Mouse (Mus musculus): ENCODE results near the gene Olfr713. TPM values are rescaled to one million over a fixed set of nuclear protein-coding genes. Genes with fewer than 3 reads are reported as not detected.
A peak's percentile ranks its signal among the peaks of the same experiment; 100 is the strongest.

Olfr713 gene
- total and polyA plus RNA-seq, 2 experiments: not detected

- TF ChIP-seq CTCF (IDR thresholded peaks at IDR 0.05; ENCODE audit: low read depth, low read length) (no peak), POLR2A (IDR thresholded peaks at IDR 0.05; ENCODE audit: extremely low read depth, insufficient read depth, low read length) (no peak)
- no peak for DNase-seq (ENCODE audit: extremely low read depth, low read depth, low spot score)
- WGBS: 47% methylated on average over 3 of the region's 3 CpGs
These were observed 12.2 kb downstream of the Olfr713 start for GRCm38 (mm10) chr7:107043136-107043535.

DNA sequence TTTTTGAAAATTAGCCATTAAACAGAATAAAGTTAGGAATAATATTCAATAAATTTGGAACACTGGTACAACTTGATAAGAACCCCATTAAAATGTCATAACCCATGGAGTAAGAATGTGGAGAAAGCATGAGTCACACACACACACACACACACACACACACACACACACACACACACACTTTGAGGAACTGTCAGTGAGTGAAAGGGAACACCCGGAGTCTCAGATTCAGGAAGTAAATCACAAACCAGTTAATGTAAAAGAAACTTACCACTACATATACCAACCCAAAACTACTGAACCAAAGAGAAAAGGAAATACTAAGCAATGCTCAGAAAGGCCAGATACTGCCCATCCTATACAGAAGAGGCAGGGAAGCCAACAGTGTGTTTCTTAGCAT, 13.4 kb downstream of the Olfr713 start:
- Histone ChIP-seq H3K27me3 (ENCODE audit: control insufficient read depth, insufficient read depth, low read length) (no peaks in the 10 kb centered on the region), H3K4me3 (ENCODE audit: insufficient read depth, low read depth, low read length) (no peak overlapping the region), H3K36me3 (ENCODE audit: control insufficient read depth, insufficient read depth, low read length) (no peaks in the 10 kb centered on the region), H3K4me1 (ENCODE audit: control insufficient read depth, insufficient read depth, low read length) (no peaks in the 10 kb centered on the region), H3K27ac (replicated peaks; ENCODE audit: insufficient read depth, low read depth, low read length) (no peak overlapping the region), H3K9ac (ENCODE audit: low read depth, low read length) (no peak overlapping the region), H3K79me2 (ENCODE audit: control insufficient read depth, insufficient read depth, low read length) (no peaks in the 10 kb centered on the region)
- no peak for TF ChIP-seq CTCF (IDR thresholded peaks at IDR 0.05; ENCODE audit: low read depth, low read length)
- no peak for TF ChIP-seq POLR2A (IDR thresholded peaks at IDR 0.05; ENCODE audit: extremely low read depth, insufficient read depth, low read length)
- DNase-seq (ENCODE audit: extremely low read depth, low read depth, low spot score): no peak
- WGBS: 68% methylated on average over 1 of the region's 1 CpGs

More at GRCm38 (mm10) chr7:107043136-107043535, 12.2 kb downstream of the Olfr713 start:
- Histone ChIP-seq H3K9ac (ENCODE audit: low read depth, low read length) (no peak overlapping the region), H3K36me3 (ENCODE audit: control insufficient read depth, insufficient read depth, low read length) (no peaks in the 10 kb centered on the region), H3K27me3 (ENCODE audit: control insufficient read depth, insufficient read depth, low read length) (no peaks in the 10 kb centered on the region), H3K27ac (replicated peaks; ENCODE audit: insufficient read depth, low read depth, low read length) (no peak overlapping the region), H3K4me1 (ENCODE audit: control insufficient read depth, insufficient read depth, low read length) (no peaks in the 10 kb centered on the region), H3K79me2 (ENCODE audit: control insufficient read depth, insufficient read depth, low read length) (no peaks in the 10 kb centered on the region), H3K4me3 (ENCODE audit: insufficient read depth, low read depth, low read length) (no peak overlapping the region)

DNA sequence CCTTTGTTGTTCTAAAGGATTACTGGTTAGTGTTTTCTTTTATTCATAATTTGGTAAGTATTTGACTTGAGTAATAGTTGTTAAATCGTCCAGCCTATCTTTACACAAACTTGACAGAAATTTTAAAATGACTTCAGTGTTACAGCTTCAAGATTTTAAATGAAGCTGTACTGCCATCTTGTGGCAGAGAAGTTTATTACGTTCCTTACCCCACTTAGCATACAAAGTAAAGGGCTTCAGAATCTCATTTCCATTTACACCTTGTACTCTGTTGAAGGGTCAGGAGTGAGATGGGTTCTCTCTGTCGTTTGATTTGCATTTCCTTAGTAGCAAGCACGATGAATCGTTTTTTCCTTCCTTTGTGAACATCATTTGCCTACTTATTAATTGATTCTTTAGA, 14.9 kb downstream of the Olfr713 start:
- Histone ChIP-seq H3K27me3 (ENCODE audit: control insufficient read depth, insufficient read depth, low read length) (no peaks in the 10 kb centered on the region), H3K27ac (replicated peaks; ENCODE audit: insufficient read depth, low read depth, low read length) (no peak overlapping the region), H3K4me3 (ENCODE audit: insufficient read depth, low read depth, low read length) (no peak overlapping the region), H3K9ac (ENCODE audit: low read depth, low read length) (no peak overlapping the region), H3K79me2 (ENCODE audit: control insufficient read depth, insufficient read depth, low read length) (no peaks in the 10 kb centered on the region), H3K36me3 (ENCODE audit: control insufficient read depth, insufficient read depth, low read length) (no peaks in the 10 kb centered on the region), H3K4me1 (ENCODE audit: control insufficient read depth, insufficient read depth, low read length) (no peaks in the 10 kb centered on the region)
- WGBS: under 1% methylated on average over 5 of the region's 5 CpGs
- TF ChIP-seq CTCF (IDR thresholded peaks at IDR 0.05; ENCODE audit: low read depth, low read length): no peak
- TF ChIP-seq POLR2A (IDR thresholded peaks at IDR 0.05; ENCODE audit: extremely low read depth, insufficient read depth, low read length): no peak
- peak; percentile 45 for DNase-seq (ENCODE audit: extremely low read depth, low read depth, low spot score)

- 31% methylated on average over 3 of the region's 3 CpGs for WGBS
These were observed 16.6 kb downstream of the Olfr713 start for GRCm38 (mm10) chr7:107047578-107047977.

GRCm38 (mm10) chr7:107070681-107071080, 39.7 kb downstream of the Olfr713 start, which contains the start of gene Olfr714:
TSS of gene Olfr714 (plus strand) at chr7:107070981.
- WGBS: 94% methylated on average over 2 of the region's 2 CpGs
- Histone ChIP-seq H3K4me3 (ENCODE audit: insufficient read depth, low read depth, low read length) (no peak within 1 kb of the TSS), H3K79me2 (ENCODE audit: control insufficient read depth, insufficient read depth, low read length) (no peaks in the 10 kb centered on the region), H3K27ac (replicated peaks; ENCODE audit: insufficient read depth, low read depth, low read length) (no peak within 1 kb of the TSS), H3K4me1 (ENCODE audit: control insufficient read depth, insufficient read depth, low read length) (no peaks in the 10 kb centered on the region), H3K36me3 (ENCODE audit: control insufficient read depth, insufficient read depth, low read length) (no peaks in the 10 kb centered on the region), H3K27me3 (ENCODE audit: control insufficient read depth, insufficient read depth, low read length) (no peaks in the 10 kb centered on the region), H3K9ac (ENCODE audit: low read depth, low read length) (no peak within 1 kb of the TSS)
- no peak for DNase-seq (ENCODE audit: extremely low read depth, low read depth, low spot score)
- TF ChIP-seq CTCF (IDR thresholded peaks at IDR 0.05; ENCODE audit: low read depth, low read length): no peak
- no peak for TF ChIP-seq POLR2A (IDR thresholded peaks at IDR 0.05; ENCODE audit: extremely low read depth, insufficient read depth, low read length)

More at GRCm38 (mm10) chr7:107047578-107047977, 16.6 kb downstream of the Olfr713 start:
- H3K4me1 ChIP-seq (ENCODE audit: control insufficient read depth, insufficient read depth, low read length): no peaks in the 10 kb centered on the region
- no peaks in the 10 kb centered on the region for H3K79me2 ChIP-seq (ENCODE audit: control insufficient read depth, insufficient read depth, low read length)
- H3K4me3 ChIP-seq (ENCODE audit: insufficient read depth, low read depth, low read length): no peak overlapping the region
- H3K9ac ChIP-seq (ENCODE audit: low read depth, low read length): no peak overlapping the region
- no peak for TF ChIP-seq CTCF (IDR thresholded peaks at IDR 0.05; ENCODE audit: low read depth, low read length)
- TF ChIP-seq POLR2A (IDR thresholded peaks at IDR 0.05; ENCODE audit: extremely low read depth, insufficient read depth, low read length): no peak
- H3K27me3 ChIP-seq (ENCODE audit: control insufficient read depth, insufficient read depth, low read length): no peaks in the 10 kb centered on the region
- H3K36me3 ChIP-seq (ENCODE audit: control insufficient read depth, insufficient read depth, low read length): no peaks in the 10 kb centered on the region
- DNase-seq (ENCODE audit: extremely low read depth, low read depth, low spot score): peak; percentile 8
- no peak overlapping the region for H3K27ac ChIP-seq (replicated peaks; ENCODE audit: insufficient read depth, low read depth, low read length)

Other genes with a start within 250 kb of the Olfr713 start
- gene Olfr699, start 238.0 kb upstream of the Olfr713 start, total RNA-seq (2014; rRNA removed): not detected in 2 replicates
- not detected in 2 replicates for gene Olfr699, start 238.0 kb upstream of the Olfr713 start, polyA plus RNA-seq (2012; rRNA removed)
- gene Olfr700, start 222.3 kb upstream of the Olfr713 start, total RNA-seq (2014; rRNA removed): not detected in 2 replicates
- gene Olfr700, start 222.3 kb upstream of the Olfr713 start, polyA plus RNA-seq (2012; rRNA removed): not detected in 2 replicates
- not detected in 2 replicates for gene Olfr701, start 217.0 kb upstream of the Olfr713 start, total RNA-seq (2014; rRNA removed)
- gene Olfr701, start 217.0 kb upstream of the Olfr713 start, polyA plus RNA-seq (2012; rRNA removed): not detected in 2 replicates
- not detected in 2 replicates for gene Olfr702, start 197.3 kb upstream of the Olfr713 start, total RNA-seq (2014; rRNA removed)
- gene Olfr702, start 197.3 kb upstream of the Olfr713 start, polyA plus RNA-seq (2012; rRNA removed): not detected in 2 replicates
- gene Olfr703, start 187.8 kb upstream of the Olfr713 start, total RNA-seq (2014; rRNA removed): not detected in 2 replicates
- gene Olfr703, start 187.8 kb upstream of the Olfr713 start, polyA plus RNA-seq (2012; rRNA removed): not detected in 2 replicates
- not detected in 2 replicates for gene Olfr704, start 168.0 kb upstream of the Olfr713 start, total RNA-seq (2014; rRNA removed)
- gene Olfr704, start 168.0 kb upstream of the Olfr713 start, polyA plus RNA-seq (2012; rRNA removed): not detected in 2 replicates
- not detected in 2 replicates for gene Olfr705, start 154.3 kb upstream of the Olfr713 start, total RNA-seq (2014; rRNA removed)
- gene Olfr705, start 154.3 kb upstream of the Olfr713 start, polyA plus RNA-seq (2012; rRNA removed): not detected in 2 replicates
- not detected in 2 replicates for gene Olfr706, start 143.0 kb upstream of the Olfr713 start, total RNA-seq (2014; rRNA removed)
- not detected in 2 replicates for gene Olfr706, start 143.0 kb upstream of the Olfr713 start, polyA plus RNA-seq (2012; rRNA removed)
- not detected in 2 replicates for gene Olfr707, start 129.9 kb upstream of the Olfr713 start, total RNA-seq (2014; rRNA removed)
- not detected in 2 replicates for gene Olfr707, start 129.9 kb upstream of the Olfr713 start, polyA plus RNA-seq (2012; rRNA removed)
- gene Olfr1532-ps1, start 123.2 kb upstream of the Olfr713 start, total RNA-seq (2014; rRNA removed): not detected in 2 replicates
- gene Olfr1532-ps1, start 123.2 kb upstream of the Olfr713 start, polyA plus RNA-seq (2012; rRNA removed): not detected in 2 replicates
- not detected in 2 replicates for gene Olfr709-ps1, start 99.0 kb upstream of the Olfr713 start, total RNA-seq (2014; rRNA removed)
- not detected in 2 replicates for gene Olfr709-ps1, start 99.0 kb upstream of the Olfr713 start, polyA plus RNA-seq (2012; rRNA removed)
- not detected in 2 replicates for gene Olfr710, start 82.9 kb upstream of the Olfr713 start, total RNA-seq (2014; rRNA removed)
- not detected in 2 replicates for gene Olfr710, start 82.9 kb upstream of the Olfr713 start, polyA plus RNA-seq (2012; rRNA removed)
- gene Olfr6, start 67.2 kb upstream of the Olfr713 start, total RNA-seq (2014; rRNA removed): not detected in 2 replicates
- not detected in 2 replicates for gene Olfr6, start 67.2 kb upstream of the Olfr713 start, polyA plus RNA-seq (2012; rRNA removed)
- gene Olfr711, start 55.7 kb upstream of the Olfr713 start, total RNA-seq (2014; rRNA removed): not detected in 2 replicates
- gene Olfr711, start 55.7 kb upstream of the Olfr713 start, polyA plus RNA-seq (2012; rRNA removed): not detected in 2 replicates
- gene Olfr2, start 25.1 kb upstream of the Olfr713 start, total RNA-seq (2014; rRNA removed): not detected in 2 replicates
- not detected in 2 replicates for gene Olfr2, start 25.1 kb upstream of the Olfr713 start, polyA plus RNA-seq (2012; rRNA removed)
- gene Olfr714, start 39.8 kb downstream of the Olfr713 start, total RNA-seq (2014; rRNA removed): not detected in 2 replicates
- gene Olfr714, start 39.8 kb downstream of the Olfr713 start, polyA plus RNA-seq (2012; rRNA removed): not detected in 2 replicates
- gene Olfr17, start 62.0 kb downstream of the Olfr713 start, total RNA-seq (2014; rRNA removed): not detected in 2 replicates
- gene Olfr17, start 62.0 kb downstream of the Olfr713 start, polyA plus RNA-seq (2012; rRNA removed): not detected in 2 replicates
- gene Olfr715b, start 79.2 kb downstream of the Olfr713 start, total RNA-seq (2014; rRNA removed): not detected in 2 replicates
- not detected in 2 replicates for gene Olfr715b, start 79.2 kb downstream of the Olfr713 start, polyA plus RNA-seq (2012; rRNA removed)
- gene Olfr715, start 99.9 kb downstream of the Olfr713 start, total RNA-seq (2014; rRNA removed): not detected in 2 replicates
- not detected in 2 replicates for gene Olfr715, start 99.9 kb downstream of the Olfr713 start, polyA plus RNA-seq (2012; rRNA removed)
- not detected in 2 replicates for gene Olfr716, start 107.2 kb downstream of the Olfr713 start, total RNA-seq (2014; rRNA removed)
- gene Olfr716, start 107.2 kb downstream of the Olfr713 start, polyA plus RNA-seq (2012; rRNA removed): not detected in 2 replicates
- gene Nlrp14, start 135.8 kb downstream of the Olfr713 start, total RNA-seq (2014; rRNA removed): not detected in 2 replicates
- not detected in 2 replicates for gene Nlrp14, start 135.8 kb downstream of the Olfr713 start, polyA plus RNA-seq (2012; rRNA removed)
- not detected in 2 replicates for gene Rbmxl2, start 178.3 kb downstream of the Olfr713 start, total RNA-seq (2014; rRNA removed)
- not detected in 2 replicates for gene Rbmxl2, start 178.3 kb downstream of the Olfr713 start, polyA plus RNA-seq (2012; rRNA removed)